Mouse (Mus musculus): Measurements from ENCODE around the gene Hinfp.

- TF ChIP-seq EP300 (IDR thresholded peaks at IDR 0.05) = no peak
- no peak for TF ChIP-seq CTCF (IDR thresholded peaks at IDR 0.05)
Observed at GRCm38 (mm10) chr9:44254508-44255135, 50.8 kb downstream of the Hinfp start.

Data from lung, postnatal 0 days (tissue).